Mouse (Mus musculus): ENCODE measurements around the gene Timm10. TPM values are rescaled to one million over a fixed set of nuclear protein-coding genes. Genes with fewer than 3 reads are reported as not detected.

Timm10 gene
- polyA plus RNA-seq, 1 experiment = 25.3 TPM

DNA sequence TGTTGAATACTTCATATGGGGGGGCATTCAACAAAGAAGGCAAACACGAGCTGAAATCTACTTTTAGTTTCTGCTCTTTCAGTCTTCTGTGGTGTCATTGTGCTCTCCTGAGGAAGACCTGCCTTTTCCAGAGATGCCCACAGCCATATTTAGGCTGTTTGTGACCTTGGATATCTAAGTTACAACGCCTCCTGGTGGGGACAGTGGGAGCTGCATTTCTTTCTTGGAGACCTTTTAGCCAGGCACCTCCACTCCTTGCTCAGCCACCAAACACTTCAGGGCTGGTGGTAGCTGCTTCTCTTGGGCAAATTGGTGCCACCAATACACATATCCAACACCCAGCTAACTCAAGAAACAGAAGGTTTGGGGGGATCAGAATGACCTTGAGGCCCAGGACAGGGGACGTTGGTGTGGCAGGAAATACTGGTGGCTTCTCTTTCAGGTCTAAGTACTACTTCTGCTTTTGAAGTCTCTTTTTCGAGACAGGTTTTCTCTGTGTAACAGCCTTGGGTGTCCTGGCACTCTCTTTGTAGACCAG, 43.9 kb downstream of the Timm10 start:
- no peak overlapping the region for H3K27ac ChIP-seq (ENCODE audit: insufficient read depth, low read length)
- H3K4me1 ChIP-seq (ENCODE audit: control insufficient read depth, insufficient read depth, low read length) = no peaks in the 10 kb centered on the region
- no peak overlapping the region for H3K4me3 ChIP-seq (ENCODE audit: insufficient read depth, low read length)
- TF ChIP-seq CTCF (IDR thresholded peaks at IDR 0.05; ENCODE audit: borderline replicate concordance, insufficient read depth, low read length) = no peak
- no peak for TF ChIP-seq POLR2A (IDR thresholded peaks at IDR 0.05; ENCODE audit: low read depth, low read length)

DNA sequence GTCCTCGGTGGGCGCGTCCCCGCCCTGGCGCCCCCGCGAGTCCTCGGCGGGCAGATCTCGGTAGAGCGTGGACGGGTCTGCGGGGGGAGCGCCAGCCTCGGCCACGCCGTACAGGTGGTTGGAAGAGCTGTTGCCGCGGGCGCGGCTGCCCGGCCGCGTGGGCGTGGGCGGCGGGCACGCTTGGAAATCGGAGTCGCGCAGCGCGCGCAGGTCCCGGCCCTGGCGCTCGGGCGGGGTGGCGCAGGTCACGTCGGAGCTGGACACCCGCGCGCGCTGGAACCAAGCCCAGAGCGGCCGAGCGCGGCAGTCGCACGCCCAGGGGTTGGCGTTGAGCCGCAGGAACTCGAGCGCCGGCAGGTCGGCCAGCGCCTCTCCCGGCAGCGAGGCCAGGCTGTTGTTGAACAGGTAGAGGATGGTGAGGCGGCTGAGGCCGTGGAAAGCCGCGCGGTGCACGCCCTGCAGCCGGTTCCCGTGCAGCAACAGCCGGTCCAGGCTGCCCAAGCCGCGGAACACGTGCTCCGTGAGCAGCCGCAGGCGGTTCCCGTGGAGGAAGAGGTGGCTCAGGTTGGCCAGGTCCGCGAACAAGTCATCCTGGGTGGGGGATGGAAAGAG, 45.4 kb downstream of the Timm10 start:
- Histone ChIP-seq H3K27ac (ENCODE audit: insufficient read depth, low read length) (no peak overlapping the region), H3K4me3 (ENCODE audit: insufficient read depth, low read length) (no peak overlapping the region; the same call in 1 of the 2 replicates), H3K4me1 (ENCODE audit: control insufficient read depth, insufficient read depth, low read length) (no peaks in the 10 kb centered on the region)
- TF ChIP-seq CTCF (IDR thresholded peaks at IDR 0.05; ENCODE audit: borderline replicate concordance, insufficient read depth, low read length) = no peak
- TF ChIP-seq POLR2A (IDR thresholded peaks at IDR 0.05; ENCODE audit: low read depth, low read length) = no peak

DNA sequence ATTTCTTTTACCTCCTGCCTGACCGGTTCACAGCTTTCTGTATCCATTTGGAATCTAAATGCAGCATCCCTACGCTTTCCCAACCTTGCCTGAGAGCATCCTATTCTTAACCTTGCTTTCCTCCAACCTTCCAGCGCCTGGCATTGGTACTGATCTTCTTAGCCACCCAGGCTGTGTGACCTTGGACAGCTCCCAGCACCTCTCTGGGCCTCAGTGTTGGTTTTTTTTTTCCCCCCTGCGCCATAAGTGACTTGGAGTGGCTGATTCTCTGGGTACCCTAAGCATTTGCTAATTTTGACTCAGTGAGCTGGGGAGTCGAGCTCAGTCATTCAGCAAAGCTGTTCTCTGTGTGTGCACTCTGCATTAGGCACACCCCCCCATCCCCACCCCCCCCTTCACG, 49.0 kb downstream of the Timm10 start:
- TF ChIP-seq POLR2A (IDR thresholded peaks at IDR 0.05; ENCODE audit: low read depth, low read length) = no peak
- TF ChIP-seq CTCF (IDR thresholded peaks at IDR 0.05; ENCODE audit: borderline replicate concordance, insufficient read depth, low read length) = no peak
- Histone ChIP-seq H3K4me3 (ENCODE audit: insufficient read depth, low read length) (no peak overlapping the region), H3K4me1 (ENCODE audit: control insufficient read depth, insufficient read depth, low read length) (no peaks in the 10 kb centered on the region), H3K27ac (ENCODE audit: insufficient read depth, low read length) (no peak overlapping the region)

Other genes starting within 250 kb of the Timm10 start
- 231 and 306 TPM in 2 replicates for gene Ctnnd1, start 176.2 kb upstream of the Timm10 start, polyA plus RNA-seq (2011; ENCODE audit: insufficient read length, low read depth, missing spikeins)
- gene Btbd18, start 167.9 kb upstream of the Timm10 start, polyA plus RNA-seq (2011; ENCODE audit: insufficient read length, low read depth, missing spikeins) = not detected in 2 replicates
- gene Selenoh, start 156.2 kb upstream of the Timm10 start, polyA plus RNA-seq (2011; ENCODE audit: insufficient read length, low read depth, missing spikeins) = 106 and 122 TPM in 2 replicates
- not detected in 2 replicates for gene Gm28635, start 149.0 kb upstream of the Timm10 start, polyA plus RNA-seq (2011; ENCODE audit: insufficient read length, low read depth, missing spikeins)
- 21.3 and 28.0 TPM in 2 replicates for gene Med19, start 148.6 kb upstream of the Timm10 start, polyA plus RNA-seq (2011; ENCODE audit: insufficient read length, low read depth, missing spikeins)
- gene Tmx2, start 147.9 kb upstream of the Timm10 start, polyA plus RNA-seq (2011; ENCODE audit: insufficient read length, low read depth, missing spikeins) = 53.3 and 71.2 TPM in 2 replicates
- 76.6 and 78.8 TPM in 2 replicates for gene Zdhhc5, start 111.8 kb upstream of the Timm10 start, polyA plus RNA-seq (2011; ENCODE audit: insufficient read length, low read depth, missing spikeins)
- gene Clp1, start 99.6 kb upstream of the Timm10 start, polyA plus RNA-seq (2011; ENCODE audit: insufficient read length, low read depth, missing spikeins) = 8.9 and 10.4 TPM in 2 replicates
- 1.3 and 4.6 TPM in 2 replicates for gene Ypel4, start 92.9 kb upstream of the Timm10 start, polyA plus RNA-seq (2011; ENCODE audit: insufficient read length, low read depth, missing spikeins)
- 2.7 and 4.9 TPM in 2 replicates for gene Gm19426, start 83.3 kb upstream of the Timm10 start, polyA plus RNA-seq (2011; ENCODE audit: insufficient read length, low read depth, missing spikeins)
- 27.3 and 40.2 TPM in 2 replicates for gene Serping1, start 51.6 kb upstream of the Timm10 start, polyA plus RNA-seq (2011; ENCODE audit: insufficient read length, low read depth, missing spikeins)
- gene Ube2l6, start 28.2 kb upstream of the Timm10 start, polyA plus RNA-seq (2011; ENCODE audit: insufficient read length, low read depth, missing spikeins) = 17.1 and 17.6 TPM in 2 replicates
- gene Smtnl1, start 4.3 kb upstream of the Timm10 start, polyA plus RNA-seq (2011; ENCODE audit: insufficient read length, low read depth, missing spikeins) = not detected in 2 replicates
- 6.6 and 8.7 TPM in 2 replicates for gene Slc43a1, start 11.9 kb downstream of the Timm10 start, polyA plus RNA-seq (2011; ENCODE audit: insufficient read length, low read depth, missing spikeins)
- 1.2 and 1.3 TPM in 2 replicates for gene Rtn4rl2, start 59.7 kb downstream of the Timm10 start, polyA plus RNA-seq (2011; ENCODE audit: insufficient read length, low read depth, missing spikeins)
- gene Slc43a3, start 109.6 kb downstream of the Timm10 start, polyA plus RNA-seq (2011; ENCODE audit: insufficient read length, low read depth, missing spikeins) = 25.5 and 26.0 TPM in 2 replicates
- gene Prg2, start 153.5 kb downstream of the Timm10 start, polyA plus RNA-seq (2011; ENCODE audit: insufficient read length, low read depth, missing spikeins) = not detected in 2 replicates
- not detected in 2 replicates for gene Prg3, start 161.2 kb downstream of the Timm10 start, polyA plus RNA-seq (2011; ENCODE audit: insufficient read length, low read depth, missing spikeins)
- 178 and 208 TPM in 2 replicates for gene Ssrp1, start 210.2 kb downstream of the Timm10 start, polyA plus RNA-seq (2011; ENCODE audit: insufficient read length, low read depth, missing spikeins)
- 4.2 and 5.2 TPM in 2 replicates for gene P2rx3, start 210.5 kb downstream of the Timm10 start, polyA plus RNA-seq (2011; ENCODE audit: insufficient read length, low read depth, missing spikeins)
- gene Tnks1bp1, start 221.0 kb downstream of the Timm10 start, polyA plus RNA-seq (2011; ENCODE audit: insufficient read length, low read depth, missing spikeins) = 118 and 155 TPM in 2 replicates

Data from embryonic fibroblast, embryonic 13.5 days (primary cell).